Mouse (Mus musculus): ENCODE results near the gene Htr2b.

The Htr2b gene

GRCm38 (mm10) chr1:86076565-86076964 lies 35.2 kb downstream of the Htr2b start:
- no peak for DNase-seq

DNA sequence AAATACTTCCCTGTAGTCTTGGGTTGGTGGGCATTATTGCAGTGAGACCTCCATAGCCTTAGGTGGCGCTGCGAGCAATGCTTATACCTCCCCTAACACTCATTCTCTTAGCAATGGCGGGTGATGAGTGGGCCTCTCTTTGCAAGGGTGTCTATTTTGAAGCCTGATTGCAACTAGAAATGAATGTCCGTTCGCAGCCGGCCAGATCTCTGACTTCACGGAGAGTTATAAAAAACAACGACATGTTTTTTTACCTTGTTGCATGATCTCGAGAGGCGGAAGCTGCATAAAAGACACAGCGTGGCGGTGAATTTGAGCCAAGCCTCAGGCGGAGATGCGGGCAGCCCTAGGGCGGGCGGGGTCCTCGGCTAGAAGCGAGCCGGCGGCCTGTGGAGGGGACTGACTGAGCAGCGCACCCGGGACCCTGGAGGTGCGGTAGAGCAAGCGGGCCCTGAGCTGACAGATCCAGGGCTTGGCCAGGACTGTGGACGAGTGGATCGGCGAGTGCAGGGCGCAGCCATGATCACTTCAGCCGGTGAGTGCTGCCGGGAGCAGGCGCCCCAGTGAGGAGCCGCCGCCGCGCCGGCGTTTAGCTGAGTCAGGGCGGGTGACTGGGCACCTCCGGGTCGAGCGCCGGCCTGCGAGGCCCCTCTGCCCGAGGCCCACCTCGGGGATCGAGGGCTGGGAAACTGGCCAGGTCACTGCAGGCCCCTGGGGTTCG lies 47.3 kb downstream of the Htr2b start, which contains the start of gene Psmd1:
Psmd1 (plus strand) TSS at position 117 of the 721 bp plus-strand sequence.
- DNase-seq: peak; percentile 92

- DNase-seq: no peak
Measured at GRCm38 (mm10) chr1:86062523-86062922, 49.2 kb downstream of the Htr2b start.

DNA sequence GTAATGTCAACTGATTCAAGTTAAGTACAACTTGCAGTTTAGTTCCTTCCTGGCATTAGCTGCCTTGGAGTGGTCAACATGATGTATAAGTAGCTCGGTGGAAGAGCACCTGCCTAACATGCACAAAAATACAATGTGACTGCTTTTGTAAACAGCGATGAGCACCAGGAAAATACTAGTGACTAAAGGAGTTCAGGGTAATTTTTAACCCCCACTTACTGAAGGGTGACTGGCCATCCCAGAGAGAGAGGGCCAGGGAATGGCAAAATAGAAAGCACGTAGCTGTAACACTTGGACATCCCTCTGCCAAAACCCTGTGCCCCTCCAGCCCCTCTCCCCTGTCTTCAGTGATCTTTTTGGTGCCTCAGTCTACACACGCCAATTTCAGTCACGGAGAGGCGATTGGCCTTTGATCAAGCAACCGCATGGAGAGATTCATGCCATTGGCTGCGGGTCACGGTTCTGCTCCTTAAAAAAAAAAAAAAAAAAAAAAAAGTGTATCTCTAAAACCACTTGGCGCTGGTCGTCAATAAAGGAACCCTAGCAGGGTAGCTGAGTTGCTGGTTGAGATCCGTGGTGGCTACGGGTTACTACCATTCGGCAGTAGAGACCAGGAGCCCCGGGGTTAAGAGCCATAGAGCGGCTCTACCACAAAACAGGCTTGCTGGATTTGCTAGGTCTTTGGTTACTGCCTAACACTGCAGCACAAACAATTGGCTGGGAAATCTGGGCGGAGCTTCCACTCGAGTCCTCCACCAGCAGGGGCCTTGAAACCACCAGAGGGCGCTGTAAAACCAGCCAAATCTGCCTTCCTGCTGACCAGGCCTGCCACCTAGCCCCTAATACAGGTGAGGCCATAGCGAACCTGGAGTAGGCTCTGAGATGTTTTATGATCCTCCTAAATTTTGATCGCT lies 52.7 kb downstream of the Htr2b start:
- peak; percentile 95 for DNase-seq

- no peak for DNase-seq
Measured at GRCm38 (mm10) chr1:86056284-86056683, 55.5 kb downstream of the Htr2b start.

DNA sequence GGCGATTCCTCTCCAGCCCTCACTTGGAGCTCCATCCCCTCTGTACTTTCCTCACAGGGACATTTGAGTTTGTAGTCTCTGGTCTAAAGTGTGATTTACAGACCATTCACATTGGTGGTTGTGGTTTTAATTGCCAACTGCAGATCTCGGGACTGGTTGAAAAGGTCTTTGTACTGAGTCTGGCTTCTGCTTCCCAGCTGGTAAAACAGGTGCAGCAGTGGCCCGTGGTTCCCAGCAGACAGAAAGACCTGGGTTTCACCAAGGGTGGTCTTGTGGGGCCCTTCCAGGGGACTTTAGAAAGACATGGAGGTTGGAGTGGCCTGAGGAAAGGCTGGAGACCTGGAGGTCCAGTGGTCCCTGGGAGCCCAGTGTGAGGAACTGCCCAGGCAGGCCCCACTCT lies 56.8 kb downstream of the Htr2b start:
- DNase-seq: no peak

GRCm38 (mm10) chr1:86053198-86053921 lies 58.4 kb downstream of the Htr2b start:
- DNase-seq: no peak
